Mouse (Mus musculus) cerebellum, postnatal 36 days (tissue): ENCODE measurements around the gene Vps37c.

Experiments used
- DNase-seq, 2 experiments: peaks; one replicate each; pipeline ENCODE4 v3.0.0; 2021 to 2022; ENCODE audit warnings: mixed read lengths in 2 of 2

Gene Vps37c

GRCm38 (mm10) chr19:10688537-10689352 lies at the start of gene Vps37c:
Vps37c (plus strand) TSS chr19:10688735.
- DNase-seq = peak; percentile 97 to 98

- no peak for DNase-seq
These were observed 48.5 kb upstream of the Vps37c start for GRCm38 (mm10) chr19:10640080-10640479.

- DNase-seq = no peak
These were observed 47.8 kb upstream of the Vps37c start for GRCm38 (mm10) chr19:10640589-10641378.

- DNase-seq = no peak
These were observed 42.9 kb upstream of the Vps37c start for GRCm38 (mm10) chr19:10645616-10646015.

GRCm38 (mm10) chr19:10648156-10648555 lies 40.4 kb upstream of the Vps37c start:
- no peak for DNase-seq

- DNase-seq = no peak
These were observed 32.5 kb upstream of the Vps37c start for GRCm38 (mm10) chr19:10656058-10656457.

- no peak for DNase-seq
These were observed 30.8 kb upstream of the Vps37c start for GRCm38 (mm10) chr19:10657742-10658141.

- no peak for DNase-seq
These were observed 30.1 kb upstream of the Vps37c start for GRCm38 (mm10) chr19:10658406-10658805.

- DNase-seq = no peak
These were observed 27.2 kb upstream of the Vps37c start for GRCm38 (mm10) chr19:10661373-10661772.

GRCm38 (mm10) chr19:10661919-10662318 lies 26.6 kb upstream of the Vps37c start:
- DNase-seq = no peak

- no peak for DNase-seq
These were observed 25.9 kb upstream of the Vps37c start for GRCm38 (mm10) chr19:10662665-10663064.

- DNase-seq = no peak
These were observed 23.4 kb upstream of the Vps37c start for GRCm38 (mm10) chr19:10665093-10665492.

GRCm38 (mm10) chr19:10665499-10665898 lies 23.0 kb upstream of the Vps37c start:
- peak; percentile 73 to 81 for DNase-seq

GRCm38 (mm10) chr19:10671319-10671718 lies 17.2 kb upstream of the Vps37c start:
- no peak for DNase-seq

GRCm38 (mm10) chr19:10671854-10672417 lies 16.6 kb upstream of the Vps37c start:
- no peak for DNase-seq

- no peak for DNase-seq
These were observed 15.3 kb upstream of the Vps37c start for GRCm38 (mm10) chr19:10673275-10673674.

- no peak for DNase-seq
These were observed 11.9 kb upstream of the Vps37c start for GRCm38 (mm10) chr19:10676656-10677055.

- DNase-seq = peak; percentile 92 to 98
These were observed 10.4 kb upstream of the Vps37c start, which contains the start of gene Pga5 for GRCm38 (mm10) chr19:10677915-10678771. Pga5 (minus strand) TSS chr19:10678071.

- DNase-seq = no peak
These were observed 9.8 kb upstream of the Vps37c start for GRCm38 (mm10) chr19:10678772-10679067.

- no peak for DNase-seq
These were observed 7.0 kb upstream of the Vps37c start for GRCm38 (mm10) chr19:10681571-10681970.

- no peak for DNase-seq
These were observed 3.5 kb upstream of the Vps37c start for GRCm38 (mm10) chr19:10685081-10685480.

- DNase-seq = no peak
These were observed 2.8 kb upstream of the Vps37c start for GRCm38 (mm10) chr19:10685727-10686126.
